Mouse (Mus musculus) T-cell, adult 66 days (primary cell): ENCODE data around the gene Tmem35b. TPM values are rescaled to one million over a fixed set of nuclear protein-coding genes. Genes with fewer than 3 reads are reported as not detected.

Experiments
- total RNA-seq, 2 experiments: library from RNA; stranded (reverse); gene quantifications; 3 replicates in 1 of 2; 4 replicates in 1 of 2; pipeline ENCODE4 v1.2.4; 2023

Gene Tmem35b
- 1 to 10 TPM; 5.2 to 7.5 TPM for total RNA-seq

DNA sequence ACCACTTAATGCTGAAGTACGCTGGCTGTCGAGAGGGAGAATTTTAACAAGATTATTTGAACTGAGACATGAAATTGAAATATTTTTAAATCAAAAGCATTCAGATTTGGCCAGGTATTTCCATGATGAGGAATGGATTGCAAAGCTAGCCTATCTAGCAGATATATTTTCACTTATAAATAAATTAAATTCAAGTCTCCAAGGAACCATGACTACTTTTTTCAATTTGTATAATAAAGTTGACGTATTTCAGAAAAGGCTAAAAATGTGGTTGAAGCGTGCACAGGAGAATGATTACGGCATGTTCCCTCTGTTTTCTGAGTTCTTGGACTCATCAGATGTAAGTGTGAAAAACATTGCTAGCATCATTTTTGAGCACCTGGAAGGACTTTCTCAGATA is at the start of gene Tmem35b:
Gene Tmem35b (plus strand): TSS at position 301 of the 400 bp plus-strand sequence.

DNA sequence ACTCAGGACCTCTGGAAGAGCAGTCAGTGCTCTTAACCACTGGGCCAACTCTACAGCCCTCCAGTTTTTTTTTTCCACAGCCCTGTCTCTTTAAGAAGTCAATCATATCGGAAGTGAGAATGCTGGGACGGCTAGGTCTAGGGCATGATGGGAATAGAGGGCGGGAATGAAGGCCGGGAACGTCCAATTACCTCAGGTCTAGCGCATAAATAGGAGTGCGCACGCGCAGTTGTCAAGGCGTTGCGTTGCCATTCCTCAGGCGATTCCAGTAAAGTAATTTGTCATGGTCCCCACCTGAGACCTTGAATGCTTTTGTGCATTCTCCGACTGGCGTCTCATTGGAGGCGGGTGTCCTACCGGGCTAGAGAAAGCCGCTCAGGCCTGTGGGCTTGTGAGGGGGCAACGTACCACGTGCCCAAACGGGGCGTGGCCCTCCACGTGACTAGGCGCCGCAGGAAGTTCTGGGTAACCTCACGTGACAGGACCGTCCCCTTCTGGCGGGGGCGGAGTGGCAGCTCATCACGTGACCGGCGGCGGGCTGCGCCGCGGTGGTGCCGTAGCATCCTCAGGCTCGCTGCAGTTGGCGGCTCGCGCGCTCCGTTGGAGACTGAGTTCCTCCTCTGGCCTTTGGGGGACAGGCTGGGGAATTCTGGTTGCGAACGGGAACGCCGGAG is 46.5 kb upstream of the Tmem35b start, which contains the start of gene Zmym6:
Gene Zmym6 (plus strand): TSS at position 509 of the 674 bp plus-strand sequence.

DNA sequence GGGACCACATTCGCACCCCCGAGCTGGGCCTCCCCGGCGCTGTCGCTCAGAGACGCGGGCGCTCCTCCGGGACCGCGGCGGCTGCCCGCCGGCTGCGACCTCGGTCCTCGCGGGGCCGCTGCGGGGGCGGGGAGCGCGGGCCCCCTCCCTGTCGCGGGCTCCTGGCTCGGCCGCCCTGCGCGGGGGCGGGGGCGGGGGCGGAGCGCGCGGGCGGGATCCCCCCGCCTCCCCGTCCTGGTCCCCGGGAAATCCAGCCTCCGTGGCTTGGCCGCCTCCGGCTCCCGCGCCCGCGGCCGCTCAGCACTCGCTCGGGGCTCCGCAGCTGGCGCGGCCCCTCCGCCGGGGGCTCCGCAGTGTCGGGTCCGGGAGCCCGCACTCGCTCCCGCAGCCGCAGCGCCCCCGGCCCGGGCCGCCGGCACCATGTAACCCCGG is 45.4 kb downstream of the Tmem35b start, which contains the start of gene Dlgap3:
Gene Dlgap3 (plus strand): TSS at position 291 of the 432 bp plus-strand sequence.

Other genes starting within 250 kb of the Tmem35b start
- gene Zmym4, start 155.6 kb upstream of the Tmem35b start, total RNA-seq = 10 to 100 TPM; 41.7 to 44.4 TPM
- gene Sfpq, start 102.4 kb upstream of the Tmem35b start, total RNA-seq = 100 to 1,000 TPM; 819 to 945 TPM
- gene Zmym1, start 62.5 kb upstream of the Tmem35b start, total RNA-seq = 10 to 100 TPM; 28.6 to 30.0 TPM
- gene Zmym6, start 46.3 kb upstream of the Tmem35b start, total RNA-seq = 10 to 100 TPM; 16.3 to 20.9 TPM
- under 1 TPM; 0.18 to 0.23 TPM for gene Dlgap3, start 45.5 kb downstream of the Tmem35b start, total RNA-seq
- 10 to 100 TPM; 24.1 to 26.4 TPM for gene Smim12, start 120.1 kb downstream of the Tmem35b start, total RNA-seq
- gene Gja4, start 190.3 kb downstream of the Tmem35b start, total RNA-seq = not detected
- not detected for gene Gjb3, start 207.2 kb downstream of the Tmem35b start, total RNA-seq
- not detected for gene Gjb4, start 230.4 kb downstream of the Tmem35b start, total RNA-seq
- gene Gjb5, start 234.5 kb downstream of the Tmem35b start, total RNA-seq = not detected